Mouse (Mus musculus): ENCODE data around the gene Als2cr12.
"Not testable (repeated sequence)": the region's sequence is repeated elsewhere in the genome, so short reads cannot be mapped to it uniquely, and the experiment has no call there.

Als2cr12 gene

GRCm38 (mm10) chr1:58613786-58614185 lies 82.0 kb downstream of the Als2cr12 start:
- in situ Hi-C loops (cut with MboI): no loop called here

- in situ Hi-C loops (cut with MboI): no loop called here
Observed at GRCm38 (mm10) chr1:58610611-58611010, 85.2 kb downstream of the Als2cr12 start.

- in situ Hi-C loops (cut with MboI): no loop called here
Observed at GRCm38 (mm10) chr1:58610166-58610565, 85.6 kb downstream of the Als2cr12 start.

- in situ Hi-C loops (cut with MboI): not testable (repeated sequence)
Observed at GRCm38 (mm10) chr1:58609591-58609990, 86.2 kb downstream of the Als2cr12 start.

GRCm38 (mm10) chr1:58603738-58604137 lies 92.1 kb downstream of the Als2cr12 start:
- in situ Hi-C loops (cut with MboI): no loop called here

- in situ Hi-C loops (cut with MboI): no loop called here
Observed at GRCm38 (mm10) chr1:58602681-58603080, 93.1 kb downstream of the Als2cr12 start.

Measured in mature B cell (primary cell).